Mouse (Mus musculus) NIH3T3 (cell line): ENCODE results near the gene Cracr2a.
A peak's percentile ranks its signal among the peaks of the same experiment; 100 is the strongest.

Experiments
- DNase-seq: peaks from one replicate; pipeline ENCODE4 v3.0.0-alpha.2; 2012; ENCODE audit warnings: low read depth

Cracr2a gene

GRCm38 (mm10) chr6:127693681-127694080 is 132.5 kb downstream of the Cracr2a start:
- DNase-seq = peak; percentile 54

- no peak for DNase-seq
These were observed 140.1 kb downstream of the Cracr2a start for GRCm38 (mm10) chr6:127701036-127701783.

DNA sequence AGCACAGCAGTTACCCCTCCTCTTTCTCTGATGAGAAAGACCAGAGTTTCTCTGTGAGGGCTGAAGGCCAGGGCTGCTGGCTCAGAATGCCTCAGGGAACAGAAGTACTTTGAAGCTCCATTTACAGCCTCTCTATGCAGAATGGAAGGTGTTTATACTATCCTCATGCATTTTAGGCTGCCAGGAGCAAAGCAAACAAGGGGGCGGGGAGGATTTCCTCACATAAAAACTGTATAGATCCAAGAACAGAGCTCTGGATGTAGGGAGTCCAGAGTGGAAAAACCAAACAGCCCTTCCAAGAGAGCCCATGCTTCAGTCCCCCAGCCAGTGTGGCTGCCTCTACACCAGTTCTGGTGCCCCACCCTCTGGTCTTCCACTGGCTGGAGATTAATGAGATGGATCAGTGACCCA is 147.1 kb downstream of the Cracr2a start:
- DNase-seq = peak; percentile 90

DNA sequence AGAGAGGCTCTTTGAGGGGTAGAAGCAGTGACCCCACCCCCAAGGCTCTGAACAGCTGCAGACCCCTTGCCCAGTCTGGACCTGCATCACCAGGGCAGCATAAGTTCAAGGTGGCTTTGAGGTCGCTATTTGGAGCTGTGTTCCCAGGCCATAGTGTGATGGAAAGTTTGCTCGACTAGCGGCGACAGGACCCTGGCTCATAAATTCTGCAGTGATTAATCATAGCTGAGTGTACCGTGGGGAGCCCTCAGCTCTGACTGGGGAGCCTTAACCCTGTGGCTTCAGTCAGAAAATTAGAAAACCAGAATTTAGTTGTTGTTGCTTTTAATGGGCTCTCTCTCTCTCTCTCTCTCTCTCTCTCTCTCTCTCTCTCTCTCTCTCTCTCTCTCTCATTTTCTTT is 153.8 kb downstream of the Cracr2a start:
- peak; percentile 79 for DNase-seq

DNA sequence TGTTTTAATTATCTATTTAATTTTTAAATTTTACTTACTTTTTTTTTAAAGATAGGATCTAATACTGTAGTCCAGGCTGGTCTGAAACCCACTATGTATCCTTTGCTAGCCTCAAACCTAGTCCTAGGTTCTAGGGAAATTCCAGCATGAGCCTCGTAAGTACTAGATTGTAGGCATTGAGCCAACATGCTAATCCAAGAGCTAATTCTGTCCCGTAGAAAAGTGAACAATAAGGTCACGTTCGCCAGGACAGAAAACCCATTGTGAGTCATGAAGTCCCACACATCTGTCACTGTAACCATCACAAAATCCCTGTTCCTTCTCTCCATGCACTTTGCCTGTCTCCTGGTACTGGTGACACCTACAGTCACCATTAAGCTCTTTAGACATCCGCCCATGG is 154.3 kb downstream of the Cracr2a start:
- no peak for DNase-seq

DNA sequence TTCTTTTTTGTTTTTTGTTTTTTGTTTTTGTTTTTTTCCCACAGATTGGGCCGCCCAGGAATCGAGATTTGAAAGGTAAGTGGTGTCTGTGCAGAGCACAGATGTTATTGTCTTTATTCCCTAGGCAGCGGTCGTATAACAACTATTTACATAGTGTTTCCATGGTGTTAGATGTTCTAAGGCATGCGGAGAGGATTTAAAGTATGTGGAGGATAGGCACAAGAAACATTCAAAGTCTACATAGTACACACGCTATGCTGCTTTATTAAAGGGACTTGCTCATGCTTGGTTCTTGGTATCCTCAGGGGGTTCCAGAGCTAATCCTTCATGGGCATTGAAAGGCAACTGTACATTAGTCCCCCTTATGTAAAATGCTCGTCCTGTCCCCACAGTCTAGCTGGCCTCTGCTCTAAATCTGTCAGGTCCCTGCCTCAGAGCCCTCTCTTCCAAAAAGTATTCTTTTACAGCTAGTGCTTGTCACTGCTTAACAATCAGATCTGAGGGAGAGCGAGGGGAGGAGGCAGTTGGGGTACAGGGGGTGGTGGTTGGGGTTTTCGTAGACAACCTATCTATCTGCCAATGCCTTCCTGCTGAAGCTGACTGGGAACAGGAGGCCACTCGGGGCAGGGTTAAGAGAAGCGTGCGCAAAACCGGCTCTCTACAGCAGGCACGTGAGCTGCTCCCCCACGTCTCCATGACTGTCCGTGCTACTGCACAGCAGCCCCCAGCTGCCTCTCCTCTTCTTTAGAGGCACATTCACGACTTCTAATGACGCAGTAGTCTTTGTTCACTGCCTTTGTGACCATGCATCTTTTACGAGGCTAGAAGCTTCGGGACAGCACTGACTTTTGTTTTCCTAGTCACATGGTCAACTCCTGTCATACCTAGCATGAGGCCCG is 156.3 kb downstream of the Cracr2a start:
- DNase-seq = no peak

DNA sequence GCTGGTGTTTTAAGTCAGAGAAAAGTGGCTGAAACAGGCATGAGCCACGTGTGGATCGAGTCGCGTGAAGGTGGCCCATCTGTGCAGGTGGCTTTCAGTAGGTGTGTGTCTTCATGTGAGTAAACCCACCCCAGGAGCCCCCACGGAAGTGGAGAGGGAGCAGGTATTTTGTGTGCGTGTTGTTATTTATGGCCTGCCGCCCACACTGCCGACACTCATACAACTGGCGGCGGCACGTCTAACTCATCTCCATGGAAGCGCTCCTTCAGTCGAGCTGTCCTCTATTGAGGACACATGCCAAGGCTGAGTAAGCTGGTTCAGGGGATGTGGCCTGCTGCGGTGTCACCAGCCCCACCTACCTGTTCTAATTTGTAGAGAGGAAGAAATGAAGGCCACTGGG is 158.7 kb downstream of the Cracr2a start:
- DNase-seq = no peak

GRCm38 (mm10) chr6:127723126-127723525 is 162.0 kb downstream of the Cracr2a start:
- DNase-seq = no peak
